Mouse (Mus musculus) midbrain, postnatal 0 days (tissue): ENCODE measurements around the gene 6430548M08Rik. TPM values are rescaled to one million over a fixed set of nuclear protein-coding genes. Genes with fewer than 3 reads are reported as not detected.

Experiments
- ATAC-seq: fragments of 200-750 bp; cut with Nextera tagmentation; 2 replicates; pipeline ENCODE4 v1.8.0; 2017; ENCODE audit warnings: moderate number of reproducible peaks, mild to moderate bottlenecking, moderate TSS enrichment, moderate library complexity; ENCODE audit not compliant: low FRiP score
- DNase-seq: peaks from one replicate; pipeline ENCODE4 v3.0.0-alpha.2; 2015; ENCODE audit warnings: low spot score
- H3K27ac ChIP-seq: fragments of 300-500 bp; sonication (generic); 2 replicates; pipeline ENCODE4 v1.5.1; 2014; ENCODE audit warnings: low read depth, mild to moderate bottlenecking, low read length, mixed read lengths
- H3K27me3 ChIP-seq: fragments of 300-500 bp; sonication (generic); 2 replicates; pipeline ENCODE4 v1.6.1; 2014; ENCODE audit warnings: low read length, control low read depth, mixed read lengths; ENCODE audit not compliant: insufficient read depth
- H3K36me3 ChIP-seq: fragments of 300-500 bp; sonication (generic); 2 replicates; pipeline ENCODE4 v1.6.1; 2014; ENCODE audit warnings: low read length, control low read depth, mixed read lengths; ENCODE audit not compliant: insufficient read depth
- H3K4me1 ChIP-seq: fragments of 300-500 bp; sonication (generic); 2 replicates; pipeline ENCODE4 v1.6.1; 2014; ENCODE audit warnings: mild to moderate bottlenecking, control low read depth, antibody characterized with exemption, low read length, mixed read lengths; ENCODE audit not compliant: insufficient read depth
- H3K4me2 ChIP-seq: fragments of 300-500 bp; sonication (generic); 2 replicates; pipeline ENCODE4 v1.6.1; 2014; ENCODE audit warnings: low read depth, mild to moderate bottlenecking, low read length, mixed read lengths; ENCODE audit not compliant: poor library complexity, severe bottlenecking
- H3K4me3 ChIP-seq: fragments of 300-500 bp; sonication (generic); 2 replicates; pipeline ENCODE4 v1.5.1; 2014; ENCODE audit warnings: low read depth, mild to moderate bottlenecking, low read length, moderate library complexity
- H3K9ac ChIP-seq: fragments of 300-500 bp; sonication (generic); replicated peaks from 2 replicates; pipeline ENCODE4 v1.6.1; 2014; ENCODE audit warnings: mild to moderate bottlenecking, low read length, moderate library complexity, mixed read lengths; ENCODE audit not compliant: poor library complexity, severe bottlenecking
- H3K9me3 ChIP-seq: fragments of 300-500 bp; sonication (generic); 2 replicates; pipeline ENCODE4 v1.6.1; 2016; ENCODE audit warnings: low read length, control low read depth
- CTCF ChIP-seq: IDR thresholded peaks from 2 replicates; pipeline ENCODE4 v1.5.1; 2016; ENCODE audit warnings: antibody characterized with exemption, mild to moderate bottlenecking
- WGBS: fragments of 180-500 bp; shearing (Covaris S2); extraction: QIAGEN DNeasy Blood & Tissue Kit; methylation state at CpG from one replicate; pipeline ENCODE4 v1.1.7; 2014; 5-methylcytosine and 5-hydroxymethylcytosine counted together
- polyA plus RNA-seq: library from polyadenylated mRNA; unstranded; fragments of >200 nt; fragmentation: Nextera tagmentation; extraction: Ambion mirVana; gene quantifications from 2 replicates; pipeline ENCODE4 v1.2.1, GENCODE M21; 2015
- total RNA-seq: library from RNA; depleted of rRNA; stranded (reverse); fragments of >200 nt; gene quantifications from 2 replicates; pipeline ENCODE4 v1.2.3, GENCODE M21; 2014

6430548M08Rik gene
- total and polyA plus RNA-seq, 2 experiments from 2014 or later = 40.5 to 69.7 TPM

DNA sequence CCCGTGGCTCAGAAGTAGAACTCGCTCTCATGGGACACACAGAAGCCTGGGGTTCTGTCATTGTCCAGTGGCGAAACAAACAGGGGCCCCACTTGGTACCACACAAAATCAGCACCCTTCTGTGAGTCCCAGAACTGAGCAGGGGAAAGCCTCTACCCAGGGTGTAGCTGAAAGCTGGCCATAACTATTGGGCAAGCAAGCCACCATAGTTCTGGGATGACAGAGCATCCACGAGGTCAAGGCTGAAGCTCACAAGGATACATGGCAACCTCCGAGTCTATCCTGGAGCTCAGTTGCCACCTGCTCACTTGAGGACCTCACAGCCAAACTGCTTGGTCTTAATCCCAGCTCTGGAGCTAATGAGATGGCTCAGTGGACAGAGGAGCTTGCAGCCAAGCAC, 67.3 kb downstream of the 6430548M08Rik start:
- DNase-seq (no peak), ATAC-seq (no peak)
- 87% methylated on average over 5 of the region's 5 CpGs for WGBS
- H3K27ac ChIP-seq = no peak overlapping the region
- H3K27me3 ChIP-seq = no peaks in the 10 kb centered on the region
- H3K9me3 ChIP-seq = no peaks in the 10 kb centered on the region
- no peak overlapping the region for H3K4me3 ChIP-seq
- no peak for TF ChIP-seq CTCF
- peaks cover 26% of the 10 kb centered on the region for H3K4me1 ChIP-seq
- H3K36me3 ChIP-seq = no peaks in the 10 kb centered on the region
- no peak overlapping the region for H3K9ac ChIP-seq
- H3K4me2 ChIP-seq = no peak overlapping the region

DNA sequence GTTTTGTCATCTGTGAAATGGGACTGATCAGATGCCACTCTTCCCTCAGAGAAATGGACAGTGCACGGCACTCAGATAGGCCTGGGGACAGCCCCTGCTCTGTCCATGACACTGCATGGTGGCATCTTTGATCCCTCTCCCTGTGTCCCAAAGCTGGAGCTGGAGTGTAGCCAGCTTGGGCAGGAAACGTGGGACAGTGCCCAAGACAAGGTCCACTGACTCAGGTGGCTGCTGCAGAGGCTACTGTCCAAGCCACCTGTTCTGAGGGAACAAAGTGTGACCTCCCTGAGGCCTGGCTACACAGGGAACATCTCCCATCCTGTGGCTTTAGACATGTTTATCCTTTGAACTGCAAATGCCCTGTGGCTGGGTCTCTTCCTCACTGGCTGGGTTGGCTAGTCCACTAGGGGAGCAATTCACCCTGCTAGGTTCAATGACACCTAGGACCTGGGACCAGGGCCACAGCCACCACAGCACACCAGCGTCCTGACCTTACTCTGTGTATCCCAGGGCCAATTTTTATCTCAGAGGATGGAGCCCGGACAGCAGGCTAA, 68.0 kb downstream of the 6430548M08Rik start:
- H3K9ac ChIP-seq = no peak overlapping the region
- no peak for ATAC-seq
- H3K4me1 ChIP-seq = peaks cover 20% of the 10 kb centered on the region
- WGBS = 78% methylated on average over 4 of the region's 4 CpGs
- H3K27ac ChIP-seq = no peak overlapping the region
- H3K9me3 ChIP-seq = no peaks in the 10 kb centered on the region
- peak; percentile 31 for TF ChIP-seq CTCF
- no peak overlapping the region for H3K4me2 ChIP-seq
- H3K27me3 ChIP-seq = no peaks in the 10 kb centered on the region
- no peak for DNase-seq
- H3K4me3 ChIP-seq = no peak overlapping the region
- no peaks in the 10 kb centered on the region for H3K36me3 ChIP-seq

GRCm38 (mm10) chr8:120184366-120184765, 70.4 kb downstream of the 6430548M08Rik start:
- Histone ChIP-seq H3K9me3 (no peaks in the 10 kb centered on the region), H3K27me3 (no peaks in the 10 kb centered on the region), H3K4me3 (no peak overlapping the region), H3K4me1 (peaks cover 8% of the 10 kb centered on the region), H3K4me2 (no peak overlapping the region), H3K36me3 (no peaks in the 10 kb centered on the region), H3K27ac (no peak overlapping the region), H3K9ac (no peak overlapping the region)
- WGBS = 44% methylated on average over 9 of the region's 9 CpGs
- ATAC-seq (no peak), DNase-seq (no peak)
- TF ChIP-seq CTCF = no peak

GRCm38 (mm10) chr8:120184850-120185792, 71.2 kb downstream of the 6430548M08Rik start:
- no peak overlapping the region; the same call in 1 of the 2 replicates for H3K9ac ChIP-seq
- 24% methylated on average over 17 of the region's 17 CpGs for WGBS
- H3K4me1 ChIP-seq = peaks cover 10% of the 10 kb centered on the region

GRCm38 (mm10) chr8:120186454-120186853, 72.5 kb downstream of the 6430548M08Rik start:
- Histone ChIP-seq H3K9ac (no peak overlapping the region), H3K27ac (no peak overlapping the region), H3K36me3 (no peaks in the 10 kb centered on the region), H3K9me3 (no peaks in the 10 kb centered on the region), H3K4me2 (no peak overlapping the region), H3K27me3 (no peaks in the 10 kb centered on the region), H3K4me3 (no peak overlapping the region), H3K4me1 (peaks cover 12% of the 10 kb centered on the region)
- DNase-seq (peak; percentile 40), ATAC-seq (no peak)
- no peak for TF ChIP-seq CTCF
- WGBS = 50% methylated on average over 8 of the region's 8 CpGs

More at GRCm38 (mm10) chr8:120184850-120185792, 71.2 kb downstream of the 6430548M08Rik start:
- no peaks in the 10 kb centered on the region for H3K27me3 ChIP-seq
- 0 out of 2 replicates have a peak overlapping the region, but pooled peaks have one; percentile 26 for H3K27ac ChIP-seq
- ATAC-seq = no peak
- H3K9me3 ChIP-seq = no peaks in the 10 kb centered on the region
- peak overlapping the region; percentile 33; the same call in 1 of the 2 replicates for H3K4me2 ChIP-seq
- DNase-seq = peak; percentile 48
- TF ChIP-seq CTCF = no peak
- H3K4me3 ChIP-seq = no peak overlapping the region
- H3K36me3 ChIP-seq = no peaks in the 10 kb centered on the region

DNA sequence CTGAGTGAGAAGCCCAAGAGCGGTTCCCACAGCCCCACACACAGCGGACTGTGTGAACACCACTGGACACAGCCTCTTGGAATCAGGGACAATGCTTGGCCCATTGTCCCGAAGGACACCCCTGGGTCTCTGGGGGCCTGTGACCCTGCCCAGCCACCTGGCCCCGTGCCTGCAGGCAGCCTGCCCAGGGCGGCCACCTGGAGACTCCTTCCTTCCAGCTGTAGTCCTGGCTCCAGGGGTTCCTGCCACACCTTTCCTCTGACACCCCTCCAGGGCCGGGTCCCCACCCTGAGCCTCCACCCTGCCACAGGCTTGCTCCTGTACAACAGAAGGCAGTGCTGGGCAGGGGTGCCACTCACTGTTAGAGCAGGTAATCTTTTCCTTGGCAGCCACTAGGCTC, 74.6 kb downstream of the 6430548M08Rik start:
- no peaks in the 10 kb centered on the region for H3K9me3 ChIP-seq
- H3K4me3 ChIP-seq = no peak overlapping the region
- H3K27me3 ChIP-seq = no peaks in the 10 kb centered on the region
- 81% methylated on average over 6 of the region's 6 CpGs for WGBS
- no peak overlapping the region for H3K4me2 ChIP-seq
- H3K9ac ChIP-seq = no peak overlapping the region
- ATAC-seq (no peak), DNase-seq (no peak)
- peaks cover 12% of the 10 kb centered on the region for H3K4me1 ChIP-seq
- H3K27ac ChIP-seq = no peak overlapping the region
- no peak for TF ChIP-seq CTCF
- no peaks in the 10 kb centered on the region for H3K36me3 ChIP-seq
